Mouse (Mus musculus): Measurements from ENCODE around the gene Aurka. TPM values are rescaled to one million over a fixed set of nuclear protein-coding genes. Genes with fewer than 3 reads are reported as not detected.

Gene Aurka
- polyA plus RNA-seq, 1 experiment from 2014 or later: 177 TPM

DNA sequence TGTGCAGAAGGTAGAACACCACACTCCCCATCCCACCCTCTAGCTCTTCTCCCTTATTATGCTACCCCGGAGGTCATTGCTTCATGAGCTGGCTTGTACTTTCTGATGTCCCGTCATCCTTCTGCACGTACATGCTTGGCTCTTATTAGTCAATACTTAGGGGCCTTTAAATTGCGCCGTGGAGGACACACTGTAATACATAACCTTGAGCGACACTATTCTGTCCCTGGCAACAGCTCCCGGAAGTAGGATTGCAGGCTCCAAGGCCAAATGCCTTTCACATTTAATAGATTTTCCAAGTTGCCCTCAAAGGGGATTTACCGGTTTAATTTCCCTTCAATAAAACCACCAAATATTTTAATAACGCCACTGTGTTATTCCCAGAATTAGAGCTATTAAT, 58.6 kb downstream of the Aurka start:
- no peak overlapping the region for H3K27ac ChIP-seq
- WGBS (ENCODE audit: insufficient replicate concordance): 83% methylated on average over 9 of the region's 9 CpGs
- peaks cover 11% of the 10 kb centered on the region; the same call in 1 of the 2 replicates for H3K27me3 ChIP-seq (replicated peaks)
- ATAC-seq: no peak
- H3K4me1 ChIP-seq: no peaks in the 10 kb centered on the region
- peaks cover 4% of the 10 kb centered on the region; the same call in 1 of the 2 replicates for H3K9me3 ChIP-seq (replicated peaks)
- no peak overlapping the region for H3K9ac ChIP-seq
- H3K4me2 ChIP-seq: no peak overlapping the region
- H3K36me3 ChIP-seq: no peaks in the 10 kb centered on the region
- no peak overlapping the region for H3K4me3 ChIP-seq

DNA sequence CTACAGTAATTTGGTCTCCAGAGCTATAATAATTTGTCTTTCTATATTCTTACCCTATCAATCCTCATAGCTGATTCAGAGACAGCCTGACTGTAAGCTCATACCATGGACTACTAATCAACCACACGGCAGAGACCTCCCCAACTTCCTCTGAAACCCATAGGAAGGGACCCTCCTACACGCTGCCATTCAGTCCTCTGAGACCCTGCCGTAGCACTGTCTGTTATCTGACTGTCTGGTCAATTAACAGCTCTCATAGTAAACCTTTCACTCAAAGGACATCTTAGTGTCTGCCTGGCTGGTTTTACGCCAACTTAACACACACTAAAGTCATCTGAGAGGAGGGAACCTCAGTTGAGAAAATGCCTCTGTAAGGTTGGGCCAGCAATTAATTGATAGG, 63.8 kb downstream of the Aurka start:
- Histone ChIP-seq H3K9me3 (replicated peaks) (no peaks in the 10 kb centered on the region), H3K4me2 (no peak overlapping the region), H3K27ac (no peak overlapping the region), H3K4me1 (peaks cover 8% of the 10 kb centered on the region; the same call in 1 of the 2 replicates), H3K36me3 (no peaks in the 10 kb centered on the region), H3K4me3 (no peak overlapping the region), H3K27me3 (replicated peaks) (peaks cover 11% of the 10 kb centered on the region; the same call in 1 of the 2 replicates), H3K9ac (no peak overlapping the region)
- 56% methylated on average over 4 of the region's 4 CpGs for WGBS (ENCODE audit: insufficient replicate concordance)
- ATAC-seq: no peak

Other genes starting within 250 kb of the Aurka start
- gene Mc3r, start 122.0 kb downstream of the Aurka start, polyA plus RNA-seq (2016; fragmentation: Nextera tagmentation; extraction: Ambion mirVana): 0.05 and 0.12 TPM in 2 replicates
- gene Fam210b, start 25.0 kb downstream of the Aurka start, polyA plus RNA-seq (2016; fragmentation: Nextera tagmentation; extraction: Ambion mirVana): 128 and 138 TPM in 2 replicates
- gene Cstf1, start 146 bp upstream of the Aurka start, polyA plus RNA-seq (2016; fragmentation: Nextera tagmentation; extraction: Ambion mirVana): 39.7 and 42.0 TPM in 2 replicates
- 1.1 and 1.4 TPM in 2 replicates for gene Cass4, start 23.3 kb upstream of the Aurka start, polyA plus RNA-seq (2016; fragmentation: Nextera tagmentation; extraction: Ambion mirVana)
- 55.6 and 59.2 TPM in 2 replicates for gene Rtf2, start 70.0 kb upstream of the Aurka start, polyA plus RNA-seq (2016; fragmentation: Nextera tagmentation; extraction: Ambion mirVana)
- 0.98 and 1.1 TPM in 2 replicates for gene Gcnt7, start 88.1 kb upstream of the Aurka start, polyA plus RNA-seq (2016; fragmentation: Nextera tagmentation; extraction: Ambion mirVana)
- gene Fam209, start 102.0 kb upstream of the Aurka start, polyA plus RNA-seq (2016; fragmentation: Nextera tagmentation; extraction: Ambion mirVana): 0.20 TPM in 1 of 2 replicates, not detected in the other
- not detected in 2 replicates for gene Tfap2c, start 179.1 kb upstream of the Aurka start, polyA plus RNA-seq (2016; fragmentation: Nextera tagmentation; extraction: Ambion mirVana)